Mouse (Mus musculus): ENCODE data around the gene Cemip2.
"Not testable (repeated sequence)": the region's sequence is repeated elsewhere in the genome, so short reads cannot be mapped to it uniquely, and the experiment has no call there.

The Cemip2 gene

DNA sequence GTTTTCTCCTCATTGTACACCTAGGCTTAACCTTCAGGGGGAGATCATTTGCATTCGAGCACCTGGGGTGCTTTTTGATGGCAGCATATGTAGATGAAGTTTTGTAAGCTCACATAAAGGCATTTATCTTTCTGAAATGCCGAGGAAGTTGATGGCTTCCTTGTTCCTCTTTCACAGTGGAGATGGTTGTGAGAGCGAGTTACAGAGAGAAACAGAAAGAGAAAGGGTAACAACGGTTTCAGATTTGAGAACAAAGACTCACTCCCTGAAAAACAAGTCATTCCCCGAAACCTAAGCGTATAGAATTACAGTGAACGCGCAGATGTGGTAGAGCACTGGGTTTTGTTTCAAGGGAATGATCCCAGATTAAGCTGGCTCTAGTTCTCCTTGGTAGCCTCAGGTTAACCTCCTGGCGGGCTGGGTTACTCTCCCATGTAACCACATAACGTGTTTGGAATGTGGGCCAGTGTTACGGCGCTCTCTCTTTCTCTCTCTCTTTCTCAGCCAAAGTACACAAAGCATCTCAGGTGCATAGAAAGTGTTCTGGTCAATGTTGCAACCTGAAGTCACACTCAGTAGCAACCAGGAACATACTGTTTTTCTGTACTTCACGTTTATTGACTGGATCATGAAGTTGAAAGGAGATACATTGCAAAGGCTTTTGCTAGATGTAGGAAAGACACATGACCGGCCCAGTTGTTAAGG lies 40.0 kb downstream of the Cemip2 start:
- DNase-seq, result no peak

DNA sequence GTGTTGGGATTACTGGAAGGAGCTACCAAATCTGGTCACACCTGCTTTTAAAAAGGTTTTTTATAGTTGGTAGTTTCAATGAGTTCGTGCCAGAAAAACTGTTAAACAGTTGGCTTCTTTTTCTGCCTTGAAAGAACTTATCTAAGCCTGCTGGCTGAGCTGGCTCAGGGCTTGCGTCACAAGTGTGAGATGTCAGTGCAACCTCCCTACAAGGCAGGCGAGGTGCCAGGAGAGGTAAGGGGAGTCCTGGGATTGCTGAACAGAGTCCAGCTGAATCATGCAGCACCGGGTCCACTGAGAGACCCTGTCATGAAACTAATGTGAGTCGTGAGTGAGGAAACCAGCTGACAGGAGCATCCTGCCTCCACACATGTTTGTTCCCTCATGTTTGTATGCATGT lies 41.4 kb downstream of the Cemip2 start:
- no peak for DNase-seq

DNA sequence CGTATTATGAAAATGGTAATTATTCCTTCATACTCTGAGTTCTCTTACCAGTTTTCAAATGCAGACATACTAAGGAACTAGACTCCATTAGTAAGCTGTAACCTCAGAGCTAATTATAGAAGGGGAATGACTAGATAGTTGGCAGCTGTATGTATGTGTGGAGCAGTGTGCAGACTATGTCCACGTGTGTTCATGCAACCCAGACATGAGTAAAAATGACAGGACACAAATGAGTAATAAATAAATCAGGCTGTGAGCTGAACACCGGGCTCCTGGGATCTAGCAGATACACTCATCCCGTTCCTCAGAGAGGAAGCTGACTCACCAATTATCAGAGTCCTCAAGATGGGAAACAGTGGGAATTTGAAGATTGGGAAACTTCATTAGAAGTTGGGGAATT lies 42.0 kb downstream of the Cemip2 start:
- DNase-seq, result no peak

DNA sequence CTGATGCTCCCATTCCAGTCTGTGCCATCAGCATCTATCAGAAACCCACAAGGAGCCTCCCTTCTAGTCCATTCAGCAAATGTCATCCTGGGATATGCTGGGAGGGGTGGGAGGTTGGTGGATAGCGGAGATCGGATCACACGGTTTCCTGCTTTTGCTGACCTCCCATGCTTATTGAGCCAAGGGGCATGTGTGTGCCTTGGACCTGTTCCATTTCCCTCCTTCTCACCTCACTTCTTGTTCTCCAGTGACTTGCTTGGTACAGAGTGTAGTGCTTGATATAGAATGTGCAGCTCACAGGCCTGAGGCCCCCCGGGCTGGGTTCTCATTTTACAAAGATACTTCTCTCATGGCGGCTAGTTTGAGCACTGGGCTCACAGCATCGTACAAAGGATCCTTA lies 43.7 kb downstream of the Cemip2 start:
- DNase-seq, result no peak

DNA sequence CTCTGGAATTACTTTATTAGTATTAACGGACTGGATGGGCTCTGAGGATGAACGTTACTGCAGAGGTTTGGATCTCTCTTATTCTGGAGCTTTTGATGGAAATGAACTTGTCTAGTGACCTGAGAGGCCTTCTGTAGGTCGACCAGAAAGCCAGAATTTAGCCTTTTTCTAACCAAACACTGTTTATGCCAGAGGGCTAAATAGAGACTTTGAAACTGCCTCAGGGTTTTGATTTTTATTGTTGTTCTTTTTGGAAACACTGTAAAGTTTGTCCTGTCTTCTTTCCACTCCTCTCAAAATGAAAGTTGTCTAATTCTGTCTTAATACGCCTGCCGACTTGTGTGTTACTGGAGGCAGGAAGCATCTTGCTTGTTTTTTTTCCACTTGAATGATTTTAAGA lies 46.0 kb downstream of the Cemip2 start:
- no peak for DNase-seq

DNA sequence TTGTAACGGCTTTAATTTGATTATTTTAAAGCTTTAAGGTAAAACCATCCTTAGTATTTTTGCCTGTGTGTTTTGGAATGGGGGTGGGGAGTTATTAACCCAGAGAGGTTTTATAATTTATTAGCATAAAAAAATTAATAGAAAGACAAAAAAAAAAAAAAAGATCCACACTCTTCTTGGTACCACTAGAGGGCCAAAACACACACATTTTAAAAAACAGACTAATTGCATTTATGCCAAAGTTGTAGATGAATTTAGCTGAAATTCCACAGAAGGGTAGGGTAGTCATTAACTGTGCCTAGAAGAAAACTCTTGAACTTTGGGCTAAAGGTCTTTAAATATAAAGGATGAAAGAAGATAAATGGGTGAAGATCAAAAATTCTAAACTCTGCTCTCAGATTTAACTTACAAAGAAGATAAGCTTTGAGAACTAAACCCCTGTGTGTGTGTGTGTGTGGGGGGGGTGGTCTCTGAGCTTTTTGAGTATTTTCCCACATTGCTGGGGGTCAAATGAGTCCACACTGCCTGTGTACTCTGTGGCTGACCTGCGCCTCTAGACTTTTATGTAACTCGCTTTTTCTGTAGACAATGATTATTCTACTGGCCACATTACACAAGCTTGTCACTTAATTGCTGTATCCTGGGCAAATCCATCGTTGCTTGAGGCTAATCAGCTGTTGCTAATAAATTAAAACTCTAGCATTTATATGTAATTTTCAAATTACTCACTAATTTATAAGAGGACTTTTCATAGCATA lies 47.2 kb downstream of the Cemip2 start:
- DNase-seq, result no peak

DNA sequence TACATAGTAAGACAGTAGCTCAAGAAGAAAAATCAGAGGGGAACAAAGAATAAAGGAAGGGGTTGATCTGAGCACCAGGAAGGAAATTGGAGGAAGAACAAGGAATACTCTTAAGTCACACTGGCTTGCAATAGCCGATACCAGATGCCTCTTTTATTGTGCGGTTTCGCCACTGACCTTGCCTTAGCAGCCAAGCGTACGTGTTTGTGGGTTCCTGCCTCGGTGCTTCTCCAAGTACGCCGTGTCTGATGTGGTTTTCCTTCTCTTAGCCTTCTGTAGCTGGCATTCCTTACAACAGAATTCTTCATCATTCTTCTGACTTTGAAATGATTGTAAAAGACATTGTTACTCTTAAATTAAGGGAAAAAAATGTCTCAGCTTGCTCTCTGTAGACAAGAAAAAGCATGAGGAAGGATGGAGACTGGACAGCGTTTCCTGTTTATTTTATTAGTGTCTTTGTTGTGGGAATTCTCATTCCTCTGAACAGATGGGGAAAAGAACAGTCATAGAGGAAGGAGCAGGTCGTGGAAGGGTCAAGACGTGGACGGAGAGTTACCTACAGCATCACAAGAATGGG lies 55.4 kb downstream of the Cemip2 start:
- no peak for DNase-seq

DNA sequence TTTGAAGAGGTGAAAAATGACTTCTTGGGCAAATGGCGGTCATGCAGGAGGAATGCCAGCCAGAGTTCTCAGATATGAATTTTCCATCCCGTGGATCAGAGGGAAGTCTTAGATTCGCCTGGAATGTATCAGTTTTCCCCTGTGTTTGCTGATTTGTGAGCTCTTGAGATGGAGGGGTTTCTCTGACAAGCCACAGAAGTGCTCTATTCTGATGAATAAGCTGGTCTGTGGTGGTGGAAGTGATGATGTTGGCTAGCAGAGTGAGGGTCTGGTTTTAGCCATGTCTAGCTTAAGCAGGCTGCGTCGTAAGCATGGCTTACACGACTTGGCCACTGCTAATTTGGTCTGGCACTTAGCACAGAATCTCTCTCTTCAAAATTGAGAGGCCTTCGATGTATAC lies 56.8 kb downstream of the Cemip2 start:
- DNase-seq, result no peak

DNA sequence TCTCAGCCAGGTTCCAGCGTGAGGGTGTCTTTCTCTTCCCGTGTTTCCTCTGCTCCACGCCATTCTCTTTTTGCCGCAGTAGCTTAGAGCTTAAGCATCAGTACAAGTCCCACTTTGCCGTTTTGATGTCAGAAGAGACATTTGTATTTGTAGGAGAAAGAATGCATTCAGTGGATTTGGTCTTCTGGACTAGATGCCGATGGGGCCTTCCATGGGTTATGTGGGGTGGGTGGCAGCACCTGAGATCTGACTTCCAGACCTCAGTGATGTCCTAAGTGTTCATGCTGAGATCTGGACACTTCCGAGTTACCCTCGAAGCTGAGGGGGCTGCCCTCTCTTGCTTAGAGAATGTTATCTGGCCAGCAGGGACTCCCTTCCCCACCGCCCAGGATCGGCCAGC lies 72.6 kb downstream of the Cemip2 start:
- no peak for DNase-seq

DNA sequence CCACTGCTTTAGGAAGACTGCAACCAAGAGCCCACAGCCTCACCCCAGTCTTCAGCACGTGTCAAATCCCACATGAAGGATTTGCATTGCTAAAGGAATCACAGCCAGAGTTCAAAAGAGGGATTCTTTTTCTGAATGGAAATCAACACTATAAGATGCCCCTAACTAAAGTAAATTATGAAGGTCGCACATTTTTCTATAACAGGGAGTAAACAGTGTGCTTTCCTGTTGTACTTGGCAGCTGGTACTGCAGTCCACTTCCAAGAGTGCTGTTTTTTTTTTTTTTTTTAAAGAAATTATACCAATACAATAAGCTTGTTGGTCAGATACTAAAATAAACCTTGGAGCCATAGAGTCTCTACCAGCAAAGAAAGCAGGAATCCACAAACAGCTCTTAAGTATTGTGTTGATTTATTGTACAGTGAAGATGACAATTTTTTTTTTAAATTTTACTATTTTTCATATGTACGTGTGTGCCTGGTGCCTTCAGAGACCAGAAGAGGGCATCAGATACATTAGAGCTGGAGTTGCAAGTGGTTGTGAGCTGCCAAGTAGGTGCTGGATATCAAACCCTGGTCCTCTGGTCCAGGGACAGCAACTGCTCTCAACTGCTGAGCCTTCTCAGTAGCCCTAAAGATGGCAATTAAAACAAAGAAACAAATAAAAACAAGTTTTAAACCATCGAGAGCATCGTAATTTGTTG lies 76.5 kb downstream of the Cemip2 start:
- no peak for DNase-seq

DNA sequence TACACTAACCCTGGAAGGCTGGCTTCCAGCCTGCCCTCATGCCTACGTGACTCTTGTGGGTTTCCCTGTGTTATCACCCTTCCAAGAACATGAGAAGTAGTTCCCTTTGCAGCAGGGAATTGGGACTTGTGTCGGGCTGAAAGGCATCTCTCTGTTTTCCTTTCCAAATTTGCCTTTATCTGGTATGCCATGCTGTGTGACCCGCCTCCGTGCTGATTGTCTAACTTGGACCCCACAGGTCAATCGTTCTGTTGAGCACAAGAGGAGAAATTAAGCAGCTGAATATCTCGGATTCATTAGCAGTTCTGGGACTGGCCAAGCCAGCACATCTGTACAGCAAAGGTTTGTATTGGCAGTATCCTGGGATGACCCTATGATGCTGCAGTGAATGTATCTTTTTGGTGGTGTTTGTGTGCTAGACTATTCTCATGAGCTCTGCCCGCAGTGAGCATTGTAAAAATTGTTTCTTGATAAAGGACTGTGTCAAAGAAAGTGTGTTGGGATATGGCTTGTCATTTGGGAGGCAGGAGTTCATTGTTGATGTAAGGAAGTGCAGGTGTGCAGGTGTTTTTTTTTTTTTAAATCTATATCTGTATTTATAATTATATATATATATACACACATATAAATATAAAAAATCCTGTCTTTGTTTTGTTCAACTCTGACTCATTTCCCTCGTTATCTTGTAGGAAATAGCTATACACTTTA lies 77.4 kb downstream of the Cemip2 start:
- DNase-seq, result no peak

DNA sequence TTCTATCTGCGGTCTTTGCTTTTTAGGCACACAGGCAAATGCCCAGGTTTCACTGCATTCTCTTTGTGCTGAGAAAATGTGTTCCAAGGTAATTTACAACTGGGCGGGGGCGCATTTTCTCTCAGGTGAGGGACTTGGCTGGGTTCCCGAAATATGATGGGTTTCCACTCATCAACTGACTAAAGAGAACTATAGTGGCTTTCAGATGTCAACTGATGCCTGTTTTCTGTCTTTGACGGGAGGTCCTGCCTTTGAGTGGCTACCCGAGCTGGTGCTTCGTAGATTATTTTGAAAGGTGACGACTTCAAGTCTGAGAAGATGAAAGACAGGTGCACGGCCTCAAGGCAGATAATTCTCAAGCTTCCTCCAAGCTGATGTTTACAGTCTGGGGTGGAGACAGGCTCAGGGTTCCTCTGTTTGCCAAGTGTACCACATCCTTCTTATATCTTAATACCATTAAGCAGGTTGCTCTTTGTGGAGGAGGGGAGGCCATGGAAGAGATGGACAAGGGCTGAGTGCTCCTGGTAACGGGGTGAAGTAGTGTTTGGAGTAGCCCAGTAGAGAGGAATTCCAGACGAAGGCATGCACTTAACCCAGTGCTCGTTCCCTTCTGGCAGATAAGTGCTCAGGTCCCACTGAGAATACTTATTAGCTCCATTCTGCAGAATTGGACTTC lies 80.8 kb downstream of the Cemip2 start:
- DNase-seq, result peak; percentile 43

DNA sequence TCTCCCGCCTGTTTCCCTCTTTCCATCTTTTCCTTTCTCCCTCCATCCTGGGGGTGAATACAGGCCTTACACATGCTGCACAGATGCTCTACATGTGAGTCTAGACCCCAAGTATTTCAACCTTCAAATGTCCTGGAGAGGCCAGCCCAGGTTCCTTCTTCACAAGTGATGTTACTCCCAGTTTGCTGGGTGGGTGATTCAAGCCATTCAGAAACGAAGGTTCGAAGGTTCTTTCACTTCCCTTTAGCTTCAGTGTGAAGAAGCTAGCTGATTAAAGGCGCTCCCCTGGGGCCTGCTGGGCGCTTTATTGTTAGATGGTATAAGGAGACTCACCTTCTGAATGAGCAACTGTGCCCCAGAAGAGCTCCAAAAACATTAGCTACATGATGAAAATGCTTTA lies 82.0 kb downstream of the Cemip2 start:
- DNase-seq, result no peak

DNA sequence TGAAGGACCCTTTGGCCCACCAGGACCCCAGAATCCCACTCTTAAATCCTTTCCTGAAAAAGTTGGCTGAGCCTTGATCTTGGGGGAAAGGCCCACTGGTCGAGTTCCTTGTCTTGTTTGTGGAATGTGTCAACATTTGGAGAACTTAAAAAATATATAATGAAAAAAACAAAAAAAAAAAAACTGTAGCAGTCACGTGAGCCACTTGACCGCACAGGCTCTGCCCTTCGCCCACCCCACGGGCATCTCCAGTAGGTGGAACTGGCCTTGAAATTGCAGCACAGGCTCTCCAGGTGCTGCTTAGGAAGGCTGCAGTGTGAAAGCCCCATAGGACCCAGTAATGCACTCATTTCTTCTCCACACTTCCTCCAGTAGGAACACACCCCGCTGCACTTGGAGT lies 82.8 kb downstream of the Cemip2 start:
- no peak for DNase-seq

DNA sequence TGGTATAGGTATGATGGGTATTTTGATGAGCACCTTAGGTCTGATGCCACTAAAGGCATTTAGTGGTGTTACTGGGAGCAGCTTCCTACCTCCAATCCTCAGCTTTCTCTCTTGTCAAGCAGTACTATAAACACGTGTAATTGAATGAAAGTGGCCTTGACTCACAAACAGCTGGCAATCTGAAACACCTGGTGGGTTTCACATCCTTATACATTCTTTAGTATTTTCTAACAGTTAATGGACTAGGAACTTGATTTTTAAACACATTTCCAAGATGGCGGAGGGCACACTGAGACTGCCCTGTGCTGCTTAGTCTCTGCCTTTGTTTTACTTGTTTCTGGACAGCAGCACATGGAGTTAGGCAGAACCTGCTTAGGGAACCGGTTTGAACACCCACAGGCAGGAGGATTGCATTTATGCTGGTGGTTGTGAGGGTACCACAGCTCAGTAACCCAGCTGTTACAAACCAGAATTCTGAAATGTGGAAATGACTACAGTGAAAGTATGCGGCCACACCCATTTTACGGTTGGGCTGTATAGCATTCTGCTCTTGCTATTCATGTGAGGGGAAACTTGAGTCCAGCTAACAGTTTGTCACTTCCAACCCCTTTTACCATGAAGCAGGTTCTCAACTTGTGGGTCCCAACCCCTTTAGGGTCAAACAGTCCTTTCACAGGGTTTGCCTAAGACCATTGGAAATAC lies 84.3 kb downstream of the Cemip2 start:
- no peak for DNase-seq

DNA sequence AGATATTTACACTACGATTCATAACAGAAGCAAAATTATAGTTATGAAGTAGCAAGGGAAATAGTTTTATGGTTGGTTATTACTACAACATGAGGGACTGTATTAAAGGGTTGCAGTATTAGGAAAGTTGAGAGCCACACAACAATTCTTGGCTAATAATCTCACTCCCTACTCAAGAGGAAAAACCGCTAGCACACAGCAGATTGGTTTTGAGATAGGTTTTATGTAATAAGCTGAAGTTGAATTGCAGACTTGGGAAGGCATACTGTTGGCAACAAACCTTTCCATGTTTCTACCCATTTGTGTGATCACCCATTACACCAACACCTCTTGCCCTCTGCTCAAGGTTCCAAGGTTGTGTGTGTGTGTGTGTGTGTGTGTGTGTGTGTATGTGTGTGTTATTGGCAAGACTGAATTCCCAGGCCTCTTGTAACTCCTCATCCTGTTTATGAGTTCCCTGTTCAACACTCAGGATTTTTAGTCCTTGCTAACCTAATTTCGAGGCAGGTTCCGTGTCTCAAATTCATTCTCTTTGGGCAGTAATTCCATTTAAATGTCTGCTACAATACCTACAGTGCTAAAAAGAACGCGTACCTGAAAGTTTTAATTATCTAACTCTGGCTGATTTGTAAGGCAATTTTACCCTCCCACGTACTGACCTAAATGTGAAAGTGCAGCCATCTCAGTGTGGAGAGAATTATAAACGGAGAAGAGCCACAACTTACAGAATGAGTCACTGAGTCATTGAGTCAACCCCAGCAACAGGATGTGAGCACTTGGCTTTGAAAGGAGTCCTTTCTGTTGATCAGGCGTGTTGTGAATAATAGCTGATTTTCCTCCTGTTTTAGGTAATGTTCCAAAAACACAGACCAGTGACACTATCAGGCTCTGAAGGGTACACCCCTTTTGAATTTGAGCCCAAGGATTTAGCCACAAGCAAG lies 85.1 kb downstream of the Cemip2 start:
- DNase-seq, result no peak

DNA sequence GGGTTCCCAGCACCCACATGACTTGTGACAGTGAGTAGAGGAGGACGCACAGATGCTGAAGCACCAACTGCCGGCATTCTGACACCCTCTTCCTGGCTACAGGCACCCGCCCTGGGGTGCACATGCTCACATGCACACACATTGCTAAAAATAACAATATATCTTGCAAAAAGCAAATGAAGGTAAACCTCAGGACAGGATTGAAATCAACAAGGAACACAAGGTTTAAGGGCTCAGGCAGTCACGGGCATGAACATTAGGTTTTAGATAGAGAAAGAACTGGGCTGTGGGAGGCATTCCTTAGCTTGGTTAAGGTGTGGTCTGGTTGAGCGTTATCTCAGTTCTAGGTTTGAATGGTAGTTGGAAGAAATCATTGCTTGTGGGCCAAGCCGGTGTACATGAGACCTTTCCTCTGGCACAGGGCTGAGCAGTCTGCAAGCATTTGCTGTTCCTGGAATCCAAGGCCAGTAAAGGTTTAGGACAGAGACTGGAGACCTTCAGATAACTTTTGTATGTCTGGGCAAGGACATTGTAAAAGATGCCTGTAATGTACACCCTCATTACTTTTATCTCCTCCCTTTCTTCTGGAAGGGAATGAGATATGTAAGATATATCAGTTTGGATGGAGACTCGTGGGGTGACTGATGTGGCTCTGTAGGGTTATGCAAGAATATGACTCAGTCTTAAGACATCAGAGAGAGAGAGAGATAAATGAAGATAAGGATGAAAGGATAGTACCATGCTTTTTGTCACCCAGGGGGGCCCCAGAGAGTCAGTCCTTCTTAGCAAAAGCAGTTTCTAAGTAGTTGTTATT lies 87.3 kb downstream of the Cemip2 start:
- no peak for DNase-seq

DNA sequence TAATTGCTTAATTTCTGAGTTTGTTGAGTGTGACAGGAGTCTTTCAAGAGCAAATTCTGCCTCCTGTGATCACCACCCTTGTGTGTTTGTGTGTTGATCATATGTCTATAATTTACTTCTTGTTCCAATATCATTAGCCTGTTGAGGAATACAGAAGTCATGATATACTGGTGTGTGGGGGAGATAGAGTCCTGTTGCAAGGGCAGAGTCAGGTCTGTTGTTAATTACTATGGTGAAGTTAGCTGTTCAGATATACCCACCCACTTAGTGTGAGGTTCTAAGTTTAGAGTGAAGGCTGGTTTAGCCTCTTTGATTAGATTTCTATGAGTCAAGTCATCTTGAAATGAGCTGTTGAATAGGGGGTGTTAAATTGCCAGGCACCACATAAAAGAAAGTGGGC lies 88.0 kb downstream of the Cemip2 start:
- no peak for DNase-seq

DNA sequence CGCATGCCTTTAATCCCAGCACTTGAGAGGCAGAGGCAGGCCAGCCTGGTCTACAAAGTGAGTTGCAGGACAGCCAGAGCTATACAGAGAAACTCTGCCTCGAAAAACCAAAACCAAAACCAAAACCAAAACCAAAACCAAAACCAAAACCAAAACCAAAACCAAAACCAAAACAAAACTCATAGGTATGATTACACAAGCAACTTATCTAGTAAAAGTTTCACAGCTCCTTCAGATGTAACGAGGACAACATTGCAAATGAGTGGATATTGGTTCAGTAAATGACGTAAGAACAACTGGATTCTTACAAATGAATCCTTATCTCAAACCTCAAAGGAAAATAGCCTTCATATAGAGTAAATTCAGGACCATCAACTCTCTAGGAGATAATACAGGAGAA lies 88.6 kb downstream of the Cemip2 start:
- DNase-seq, result not testable (repeated sequence)

DNA sequence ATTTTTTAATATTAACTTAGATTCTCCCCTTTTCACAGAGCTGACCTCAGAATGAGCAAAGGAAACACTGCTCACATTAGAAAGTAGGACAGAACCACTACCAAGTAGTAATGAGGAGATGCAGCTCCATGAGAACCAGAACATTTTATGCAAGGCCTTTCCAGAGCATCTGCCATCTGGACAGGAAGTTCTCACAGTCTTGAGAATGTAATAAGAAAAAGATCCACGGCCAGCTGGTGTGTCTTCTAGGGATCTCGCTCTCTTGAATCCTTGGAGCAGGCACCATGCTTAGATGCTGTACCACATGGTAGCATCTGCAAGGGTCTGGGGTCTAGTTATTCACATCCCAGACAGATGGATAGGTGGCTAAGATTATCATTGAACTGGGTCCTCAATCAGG lies 90.3 kb downstream of the Cemip2 start:
- DNase-seq, result no peak
